Mouse (Mus musculus): ENCODE measurements around the gene 2900026A02Rik. TPM values are rescaled to one million over a fixed set of nuclear protein-coding genes. Genes with fewer than 3 reads are reported as not detected.
A peak's percentile ranks its signal among the peaks of the same experiment; 100 is the strongest.

2900026A02Rik gene
- polyA plus RNA-seq, 1 experiment from 2014 or later = 12.6 TPM

- H3K4me2 ChIP-seq (ENCODE audit: low read depth, low read length) = no peak overlapping the region
- no peaks in the 10 kb centered on the region for H3K4me1 ChIP-seq (replicated peaks; ENCODE audit: control insufficient read depth, insufficient read depth, low read length)
- no peak overlapping the region for H3K4me3 ChIP-seq (ENCODE audit: low read length)
- H3K27ac ChIP-seq (ENCODE audit: low read length) = no peak overlapping the region
- no peak for ATAC-seq (ENCODE audit: low read depth)
- H3K27me3 ChIP-seq (ENCODE audit: control insufficient read depth, insufficient read depth, low read depth, low read length) = no peaks in the 10 kb centered on the region
- no peak overlapping the region for H3K9ac ChIP-seq (ENCODE audit: low read length)
- H3K9me3 ChIP-seq (ENCODE audit: control insufficient read depth, low read length) = peaks cover 3% of the 10 kb centered on the region
- no peaks in the 10 kb centered on the region for H3K36me3 ChIP-seq (ENCODE audit: control insufficient read depth, insufficient read depth, low read length)
- 89% methylated on average over 9 of the region's 9 CpGs for WGBS
These were observed 140.0 kb downstream of the 2900026A02Rik start for GRCm38 (mm10) chr5:113081020-113081419.

- Histone ChIP-seq H3K27me3 (ENCODE audit: control insufficient read depth, insufficient read depth, low read depth, low read length) (no peaks in the 10 kb centered on the region), H3K4me1 (replicated peaks; ENCODE audit: control insufficient read depth, insufficient read depth, low read length) (no peaks in the 10 kb centered on the region), H3K4me3 (ENCODE audit: low read length) (no peak overlapping the region), H3K9me3 (ENCODE audit: control insufficient read depth, low read length) (peaks cover 3% of the 10 kb centered on the region), H3K9ac (ENCODE audit: low read length) (no peak overlapping the region), H3K27ac (ENCODE audit: low read length) (no peak overlapping the region), H3K36me3 (ENCODE audit: control insufficient read depth, insufficient read depth, low read length) (no peaks in the 10 kb centered on the region), H3K4me2 (ENCODE audit: low read depth, low read length) (no peak overlapping the region)
- WGBS = 24% methylated on average over 21 of the region's 21 CpGs
- no peak for ATAC-seq (ENCODE audit: low read depth)
These were observed 141.3 kb downstream of the 2900026A02Rik start for GRCm38 (mm10) chr5:113079783-113080182.

- no peaks in the 10 kb centered on the region for H3K27me3 ChIP-seq (ENCODE audit: control insufficient read depth, insufficient read depth, low read depth, low read length)
- no peaks in the 10 kb centered on the region for H3K36me3 ChIP-seq (ENCODE audit: control insufficient read depth, insufficient read depth, low read length)
- ATAC-seq (ENCODE audit: low read depth) = no peak
- H3K9me3 ChIP-seq (ENCODE audit: control insufficient read depth, low read length) = no peaks in the 10 kb centered on the region
- no peaks in the 10 kb centered on the region for H3K4me1 ChIP-seq (replicated peaks; ENCODE audit: control insufficient read depth, insufficient read depth, low read length)
- H3K9ac ChIP-seq (ENCODE audit: low read length) = no peak overlapping the region
- 61% methylated on average over 5 of the region's 5 CpGs for WGBS
- no peak overlapping the region for H3K4me2 ChIP-seq (ENCODE audit: low read depth, low read length)
- H3K27ac ChIP-seq (ENCODE audit: low read length) = no peak overlapping the region
- H3K4me3 ChIP-seq (ENCODE audit: low read length) = no peak overlapping the region
These were observed 142.3 kb downstream of the 2900026A02Rik start for GRCm38 (mm10) chr5:113078686-113079085.

GRCm38 (mm10) chr5:113070017-113070416, 151.0 kb downstream of the 2900026A02Rik start, which contains the start of gene Crybb2:
Gene Crybb2 (minus strand): TSS chr5:113070117.
- Histone ChIP-seq H3K27ac (ENCODE audit: low read length) (no peak within 1 kb of the TSS), H3K4me3 (ENCODE audit: low read length) (no peak within 1 kb of the TSS), H3K9ac (ENCODE audit: low read length) (no peak within 1 kb of the TSS), H3K4me2 (ENCODE audit: low read depth, low read length) (no peak within 1 kb of the TSS), H3K9me3 (ENCODE audit: control insufficient read depth, low read length) (no peaks in the 10 kb centered on the region), H3K27me3 (ENCODE audit: control insufficient read depth, insufficient read depth, low read depth, low read length) (no peaks in the 10 kb centered on the region), H3K4me1 (replicated peaks; ENCODE audit: control insufficient read depth, insufficient read depth, low read length) (no peaks in the 10 kb centered on the region), H3K36me3 (ENCODE audit: control insufficient read depth, insufficient read depth, low read length) (no peaks in the 10 kb centered on the region)
- ATAC-seq (ENCODE audit: low read depth) = no peak

GRCm38 (mm10) chr5:113054308-113054707, 166.7 kb downstream of the 2900026A02Rik start:
- no peaks in the 10 kb centered on the region for H3K27me3 ChIP-seq (ENCODE audit: control insufficient read depth, insufficient read depth, low read depth, low read length)
- no peak overlapping the region for H3K27ac ChIP-seq (ENCODE audit: low read length)
- no peaks in the 10 kb centered on the region for H3K9me3 ChIP-seq (ENCODE audit: control insufficient read depth, low read length)
- no peak overlapping the region for H3K4me3 ChIP-seq (ENCODE audit: low read length)
- no peak overlapping the region for H3K9ac ChIP-seq (ENCODE audit: low read length)
- 0 out of 2 replicates have a peak, but pooled peaks have one; percentile 38 for ATAC-seq (ENCODE audit: low read depth)
- 4% methylated on average over 16 of the region's 16 CpGs for WGBS
- H3K4me1 ChIP-seq (replicated peaks; ENCODE audit: control insufficient read depth, insufficient read depth, low read length) = no peaks in the 10 kb centered on the region; the same call in 1 of the 2 replicates
- H3K4me2 ChIP-seq (ENCODE audit: low read depth, low read length) = no peak overlapping the region
- H3K36me3 ChIP-seq (ENCODE audit: control insufficient read depth, insufficient read depth, low read length) = no peaks in the 10 kb centered on the region

- no peaks in the 10 kb centered on the region for H3K27me3 ChIP-seq (ENCODE audit: control insufficient read depth, insufficient read depth, low read depth, low read length)
- H3K4me1 ChIP-seq (replicated peaks; ENCODE audit: control insufficient read depth, insufficient read depth, low read length) = no peaks in the 10 kb centered on the region; the same call in 1 of the 2 replicates
- ATAC-seq (ENCODE audit: low read depth) = no peak
- no peak overlapping the region for H3K4me3 ChIP-seq (ENCODE audit: low read length)
- no peak overlapping the region for H3K9ac ChIP-seq (ENCODE audit: low read length)
- WGBS = 33% methylated on average over 7 of the region's 7 CpGs
- no peaks in the 10 kb centered on the region for H3K36me3 ChIP-seq (ENCODE audit: control insufficient read depth, insufficient read depth, low read length)
- no peak overlapping the region for H3K4me2 ChIP-seq (ENCODE audit: low read depth, low read length)
- H3K27ac ChIP-seq (ENCODE audit: low read length) = no peak overlapping the region
- no peaks in the 10 kb centered on the region for H3K9me3 ChIP-seq (ENCODE audit: control insufficient read depth, low read length)
These were observed 170.4 kb downstream of the 2900026A02Rik start for GRCm38 (mm10) chr5:113050581-113051185.

GRCm38 (mm10) chr5:113049876-113050275, 171.2 kb downstream of the 2900026A02Rik start:
- no peak for ATAC-seq (ENCODE audit: low read depth)
- Histone ChIP-seq H3K9ac (ENCODE audit: low read length) (no peak overlapping the region), H3K27ac (ENCODE audit: low read length) (no peak overlapping the region), H3K9me3 (ENCODE audit: control insufficient read depth, low read length) (no peaks in the 10 kb centered on the region), H3K4me3 (ENCODE audit: low read length) (no peak overlapping the region), H3K4me1 (replicated peaks; ENCODE audit: control insufficient read depth, insufficient read depth, low read length) (no peaks in the 10 kb centered on the region; the same call in 1 of the 2 replicates), H3K36me3 (ENCODE audit: control insufficient read depth, insufficient read depth, low read length) (no peaks in the 10 kb centered on the region), H3K27me3 (ENCODE audit: control insufficient read depth, insufficient read depth, low read depth, low read length) (no peaks in the 10 kb centered on the region), H3K4me2 (ENCODE audit: low read depth, low read length) (no peak overlapping the region)

- H3K36me3 ChIP-seq (ENCODE audit: control insufficient read depth, insufficient read depth, low read length) = no peaks in the 10 kb centered on the region
- peaks cover 4% of the 10 kb centered on the region; the same call in 1 of the 2 replicates for H3K9me3 ChIP-seq (ENCODE audit: control insufficient read depth, low read length)
- no peak overlapping the region for H3K9ac ChIP-seq (ENCODE audit: low read length)
- no peak overlapping the region for H3K27ac ChIP-seq (ENCODE audit: low read length)
- WGBS = 74% methylated on average over 10 of the region's 10 CpGs
- H3K4me3 ChIP-seq (ENCODE audit: low read length) = no peak overlapping the region
- H3K4me1 ChIP-seq (replicated peaks; ENCODE audit: control insufficient read depth, insufficient read depth, low read length) = peaks cover 6% of the 10 kb centered on the region
- no peak overlapping the region for H3K4me2 ChIP-seq (ENCODE audit: low read depth, low read length)
- no peak for ATAC-seq (ENCODE audit: low read depth)
- H3K27me3 ChIP-seq (ENCODE audit: control insufficient read depth, insufficient read depth, low read depth, low read length) = no peaks in the 10 kb centered on the region
These were observed 175.3 kb downstream of the 2900026A02Rik start for GRCm38 (mm10) chr5:113045511-113046273.

GRCm38 (mm10) chr5:113043531-113043930, 177.5 kb downstream of the 2900026A02Rik start:
- Histone ChIP-seq H3K9ac (ENCODE audit: low read length) (no peak overlapping the region), H3K9me3 (ENCODE audit: control insufficient read depth, low read length) (peaks cover 4% of the 10 kb centered on the region), H3K4me2 (ENCODE audit: low read depth, low read length) (no peak overlapping the region), H3K27me3 (ENCODE audit: control insufficient read depth, insufficient read depth, low read depth, low read length) (no peaks in the 10 kb centered on the region), H3K4me3 (ENCODE audit: low read length) (no peak overlapping the region), H3K4me1 (replicated peaks; ENCODE audit: control insufficient read depth, insufficient read depth, low read length) (peaks cover 6% of the 10 kb centered on the region), H3K36me3 (ENCODE audit: control insufficient read depth, insufficient read depth, low read length) (no peaks in the 10 kb centered on the region), H3K27ac (ENCODE audit: low read length) (no peak overlapping the region)
- 76% methylated on average over 8 of the region's 8 CpGs for WGBS
- ATAC-seq (ENCODE audit: low read depth) = no peak
